Mouse (Mus musculus): Measurements from ENCODE around the gene Nell2.

DNA sequence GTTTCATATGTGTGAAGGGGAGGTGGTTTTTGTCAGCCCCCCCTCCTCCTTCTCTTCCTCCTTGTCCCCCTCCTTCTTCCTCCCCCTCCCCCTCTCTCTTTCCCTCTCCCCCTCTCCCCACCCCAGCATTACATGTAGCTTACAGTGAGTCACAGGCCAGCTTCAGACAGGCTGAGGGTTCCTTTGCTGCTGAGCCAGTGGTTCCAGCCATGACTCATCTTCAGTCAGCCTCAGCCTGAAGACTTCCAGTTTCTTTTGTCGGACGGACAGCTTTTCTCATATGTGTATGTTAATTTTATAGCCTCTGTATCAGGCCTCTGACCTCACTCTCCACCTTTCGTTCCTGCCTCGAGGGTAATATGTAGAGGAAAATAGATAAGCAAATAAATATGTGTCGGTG lies 344.9 kb downstream of the Nell2 start:
- TF ChIP-seq CTCF (IDR thresholded peaks at IDR 0.05; ENCODE audit: low read depth) (no peak), EP300 (IDR thresholded peaks at IDR 0.05; ENCODE audit: low read depth) (no peak)
